ENCODE assay signal across 8 mouse cellular contexts in the genomic region with DNA sequence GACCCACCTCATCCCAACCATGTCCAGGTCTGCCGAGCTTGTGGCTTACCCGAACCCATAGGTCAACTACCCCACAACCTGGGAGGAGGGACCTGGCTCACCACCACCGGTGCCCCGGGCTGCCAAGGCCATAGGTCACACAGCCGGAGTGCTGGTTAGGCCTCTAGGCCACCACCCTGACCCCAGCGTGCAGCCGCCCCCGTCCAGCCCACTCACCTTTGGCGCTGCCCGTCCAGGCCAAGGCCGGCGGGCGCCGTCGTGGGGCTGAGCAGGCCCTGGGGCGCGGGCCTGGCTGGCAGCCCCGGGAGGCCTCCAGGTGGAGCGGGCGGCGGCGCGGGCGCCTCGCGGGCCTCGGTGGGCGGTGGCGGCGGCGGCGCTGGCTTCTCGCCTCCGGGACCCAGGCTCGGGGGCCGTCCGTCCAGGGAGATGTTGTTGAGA. TPM values are rescaled to one million over a fixed set of nuclear protein-coding genes. Genes with fewer than 3 reads are reported as not detected.
DNase-seq lines count a peak whose midpoint lies in the region; ATAC-seq and TF ChIP-seq lines count a peak whose summit lies in the region.

No protein-coding gene starts in this region.

- H3K9me3 ChIP-seq in embryonic facial prominence, embryonic 15.5 days (replicated peaks): no peaks in the 10 kb centered on the region
- no peaks in the 10 kb centered on the region for H3K9me3 ChIP-seq in intestine, postnatal 0 days (ENCODE audit: control insufficient read depth)
- no peaks in the 10 kb centered on the region for H3K9me3 ChIP-seq in midbrain, embryonic 12.5 days

- H3K36me3 ChIP-seq in embryonic facial prominence, embryonic 15.5 days: peaks cover 26% of the 10 kb centered on the region
- peaks cover 19% of the 10 kb centered on the region for H3K36me3 ChIP-seq in intestine, postnatal 0 days (ENCODE audit: control insufficient read depth, insufficient read depth)
- H3K36me3 ChIP-seq in midbrain, embryonic 12.5 days: peaks cover 23% of the 10 kb centered on the region

- in situ Hi-C loops in Patski (cut with MboI; ENCODE audit: low pct_unique_long_range_greater_than_20kb): loop anchor here (5.0 kb wide), 3 partner anchors 74 to 304 kb away; no protein-coding TSS in a partner anchor

- TF ChIP-seq CTCF in left cerebral cortex, adult 2 months (IDR thresholded peaks at IDR 0.05): no peak
- TF ChIP-seq CTCF in Patski (IDR thresholded peaks at IDR 0.05): no peak
- TF ChIP-seq CTCF in intestine, postnatal 0 days (IDR thresholded peaks at IDR 0.05; ENCODE audit: low read depth): no peak

- H3K4me2 ChIP-seq in embryonic facial prominence, embryonic 15.5 days (replicated peaks): peak overlapping the region; percentile 86
- peak overlapping the region; percentile 97 for H3K4me2 ChIP-seq in intestine, postnatal 0 days (replicated peaks; ENCODE audit: low read depth)
- peak overlapping the region; percentile 98 for H3K4me2 ChIP-seq in midbrain, embryonic 12.5 days (replicated peaks)

- intact Hi-C loops in left cerebral cortex, adult 2 months (cut with DNase I): no loop called here

- CTCF ChIA-PET in Patski (lab: Charles Lee): interaction anchor here (1.0 to 1.9 kb wide), 2 partner anchors 11 to 14 kb away, joined by 4 to 10 read pairs; no protein-coding TSS in a partner anchor

- H3K4me1 ChIP-seq in embryonic facial prominence, embryonic 15.5 days: peaks cover 36% of the 10 kb centered on the region
- 0 out of 2 replicates have a peak, but pooled peaks cover 6% of the 10 kb centered on the region for H3K4me1 ChIP-seq in intestine, postnatal 0 days (replicated peaks; ENCODE audit: control insufficient read depth, insufficient read depth, low read length)
- peaks cover 43% of the 10 kb centered on the region for H3K4me1 ChIP-seq in midbrain, embryonic 12.5 days

- H3K4me3 ChIP-seq in left cerebral cortex, adult 2 months: peak overlapping the region; percentile 81
- peak overlapping the region; percentile 84 for H3K4me3 ChIP-seq in embryonic facial prominence, embryonic 15.5 days (replicated peaks)
- H3K4me3 ChIP-seq in intestine, postnatal 0 days (ENCODE audit: low read depth, low read length): peak overlapping the region; percentile 77
- H3K4me3 ChIP-seq in midbrain, embryonic 12.5 days: peak overlapping the region; percentile 79

- WGBS in embryonic facial prominence, embryonic 15.5 days: under 1% methylated on average over 32 of the region's 37 CpGs
- under 1% methylated on average over 37 of the region's 37 CpGs for WGBS in intestine, postnatal 0 days
- WGBS in midbrain, embryonic 12.5 days: under 1% methylated on average over 37 of the region's 37 CpGs

- H3K27ac ChIP-seq in left cerebral cortex, adult 2 months: peak overlapping the region; percentile 84
- peak overlapping the region; percentile 68; the same call in 1 of the 2 replicates for H3K27ac ChIP-seq in embryonic facial prominence, embryonic 15.5 days (replicated peaks)
- H3K27ac ChIP-seq in intestine, postnatal 0 days (ENCODE audit: low read depth, low read length): peak overlapping the region; percentile 46; the same call in 1 of the 2 replicates
- peak overlapping the region; percentile 66; the same call in 1 of the 2 replicates for H3K27ac ChIP-seq in midbrain, embryonic 12.5 days (replicated peaks)

- H3K9ac ChIP-seq in embryonic facial prominence, embryonic 15.5 days: peak overlapping the region; percentile 90
- peak overlapping the region; percentile 83 for H3K9ac ChIP-seq in intestine, postnatal 0 days (ENCODE audit: low read depth, low read length)
- peak overlapping the region; percentile 93 for H3K9ac ChIP-seq in midbrain, embryonic 12.5 days (replicated peaks)

- no peak for DNase-seq in left cerebral cortex, adult 2 months (ENCODE audit: extremely low spot score in 1 of 2, low spot score in 2 of 2)
- no peak for DNase-seq in left cerebral cortex, adult 11 months (ENCODE audit: low spot score)
- DNase-seq in Patski (ENCODE audit: low read depth, low spot score): no peak
- no peak for DNase-seq in retina, embryonic 14.5 days (ENCODE audit: low spot score)
- DNase-seq in yolk sac, embryonic 10.5 days (ENCODE audit: low spot score): no peak

- ATAC-seq in Patski: peak; percentile 15
- peak; percentile 15; the same call in 1 of the 2 replicates for ATAC-seq in embryonic facial prominence, embryonic 15.5 days (ENCODE audit: insufficient number of reproducible peaks, low FRiP score, low TSS enrichment, low read depth)
- ATAC-seq in intestine, postnatal 0 days: peak; percentile 14; the same call in 1 of the 2 replicates
- ATAC-seq in midbrain, embryonic 12.5 days (ENCODE audit: low FRiP score, low read depth): peak; percentile 28

- H3K27me3 ChIP-seq in Patski: peaks cover 14% of the 10 kb centered on the region
- 0 out of 2 replicates have a peak, but pooled peaks cover 3% of the 10 kb centered on the region for H3K27me3 ChIP-seq in embryonic facial prominence, embryonic 15.5 days
- no peaks in the 10 kb centered on the region for H3K27me3 ChIP-seq in intestine, postnatal 0 days (replicated peaks; ENCODE audit: control insufficient read depth, insufficient read depth, low read length)
- H3K27me3 ChIP-seq in midbrain, embryonic 12.5 days: peaks cover 28% of the 10 kb centered on the region

- POLR2A ChIA-PET in Patski (lab: Charles Lee): no interaction called here

RNA-seq across cellular contexts. Expression of a gene that starts 0.4 kb away (rescaled TPM):
- 10 to 100 TPM; 26.0 to 29.0 TPM for total RNA-seq in left cerebral cortex, adult 2 months (2021)
- polyA plus RNA-seq in Patski (2021): 12.7 TPM
- 13.5 and 14.2 TPM in 2 replicates for polyA plus RNA-seq in embryonic facial prominence, embryonic 15.5 days (2015; fragmentation: Nextera tagmentation; extraction: Ambion mirVana)
- polyA plus RNA-seq in intestine, postnatal 0 days (2015; fragmentation: Nextera tagmentation; extraction: Ambion mirVana): 8.2 and 8.4 TPM in 2 replicates
- 22.3 and 26.5 TPM in 2 replicates for polyA plus RNA-seq in midbrain, embryonic 12.5 days (2016; fragmentation: Nextera tagmentation; extraction: Ambion mirVana)

RNA-seq across cellular contexts. Expression of a gene that starts 15.7 kb away (rescaled TPM):
- total RNA-seq in left cerebral cortex, adult 2 months (2021): 100 to 1,000 TPM; 682 to 702 TPM
- polyA plus RNA-seq in Patski (2021): 1,364 TPM
- polyA plus RNA-seq in embryonic facial prominence, embryonic 15.5 days (2015; fragmentation: Nextera tagmentation; extraction: Ambion mirVana): 599 and 606 TPM in 2 replicates
- polyA plus RNA-seq in intestine, postnatal 0 days (2015; fragmentation: Nextera tagmentation; extraction: Ambion mirVana): 442 and 454 TPM in 2 replicates
- 393 and 434 TPM in 2 replicates for polyA plus RNA-seq in midbrain, embryonic 12.5 days (2016; fragmentation: Nextera tagmentation; extraction: Ambion mirVana)

RNA-seq across cellular contexts. Expression of a gene that starts 16.8 kb away (rescaled TPM):
- total RNA-seq in left cerebral cortex, adult 2 months (2021): not detected
- polyA plus RNA-seq in Patski (2021): not detected
- 1.5 and 1.8 TPM in 2 replicates for polyA plus RNA-seq in embryonic facial prominence, embryonic 15.5 days (2015; fragmentation: Nextera tagmentation; extraction: Ambion mirVana)
- 0.18 and 0.25 TPM in 2 replicates for polyA plus RNA-seq in intestine, postnatal 0 days (2015; fragmentation: Nextera tagmentation; extraction: Ambion mirVana)
- 0.08 and 0.16 TPM in 2 replicates for polyA plus RNA-seq in midbrain, embryonic 12.5 days (2016; fragmentation: Nextera tagmentation; extraction: Ambion mirVana)

RNA-seq across cellular contexts. Expression of a gene that starts 47.2 kb away (rescaled TPM):
- total RNA-seq in left cerebral cortex, adult 2 months (2021): 10 to 100 TPM in 1 of 2 experiments, 1 to 10 TPM in 1; 9.5 to 11.2 TPM
- 221 TPM for polyA plus RNA-seq in Patski (2021)
- 28.0 and 37.2 TPM in 2 replicates for polyA plus RNA-seq in embryonic facial prominence, embryonic 15.5 days (2015; fragmentation: Nextera tagmentation; extraction: Ambion mirVana)
- 19.8 and 23.5 TPM in 2 replicates for polyA plus RNA-seq in intestine, postnatal 0 days (2015; fragmentation: Nextera tagmentation; extraction: Ambion mirVana)
- 1.7 and 3.2 TPM in 2 replicates for polyA plus RNA-seq in midbrain, embryonic 12.5 days (2016; fragmentation: Nextera tagmentation; extraction: Ambion mirVana)
